Mouse (Mus musculus): ENCODE measurements at regions not wholly inside any gene's neighbourhood (a gene's known extent, or its start where the extent isn't known, plus 50 kb on each side); places are given as distances from the start of the nearest gene placed in this dataset.

- peak in 1 of 2 experiments; percentile 38 for DNase-seq (ENCODE audit: low spot score in 2 of 2)
These were observed 161.0 kb downstream of the Cxcl12 start for GRCm38 (mm10) chr6:117329164-117329939.

GRCm38 (mm10) chr6:117330198-117330597 is 161.9 kb downstream of the Cxcl12 start:
- DNase-seq (ENCODE audit: low spot score in 2 of 2) = no peak

- no peak for DNase-seq (ENCODE audit: low spot score in 2 of 2)
These were observed 162.5 kb downstream of the Cxcl12 start for GRCm38 (mm10) chr6:117330726-117331360.

GRCm38 (mm10) chr6:117332641-117333040 is 164.3 kb downstream of the Cxcl12 start:
- DNase-seq (ENCODE audit: low spot score in 2 of 2) = no peak

GRCm38 (mm10) chr6:117342123-117342522 is 173.8 kb downstream of the Cxcl12 start:
- no peak for DNase-seq (ENCODE audit: low spot score in 2 of 2)

- DNase-seq (ENCODE audit: low spot score in 2 of 2) = no peak
These were observed 179.0 kb downstream of the Cxcl12 start for GRCm38 (mm10) chr6:117347356-117347755.

GRCm38 (mm10) chr6:117351846-117352245 is 183.5 kb downstream of the Cxcl12 start:
- DNase-seq (ENCODE audit: low spot score in 2 of 2) = no peak

- DNase-seq (ENCODE audit: low spot score in 2 of 2) = no peak
These were observed 184.8 kb downstream of the Cxcl12 start for GRCm38 (mm10) chr6:117353091-117353490.

- DNase-seq (ENCODE audit: low spot score in 2 of 2) = peak in 1 of 2 experiments; percentile 58
These were observed 187.8 kb downstream of the Cxcl12 start for GRCm38 (mm10) chr6:117356101-117356500.

GRCm38 (mm10) chr6:117359401-117359800 is 191.1 kb downstream of the Cxcl12 start:
- no peak for DNase-seq (ENCODE audit: low spot score in 2 of 2)

- no peak for DNase-seq (ENCODE audit: low spot score in 2 of 2)
These were observed 198.2 kb downstream of the Cxcl12 start for GRCm38 (mm10) chr6:117366563-117366962.

- DNase-seq (ENCODE audit: low spot score in 2 of 2) = no peak
These were observed 207.7 kb downstream of the Cxcl12 start for GRCm38 (mm10) chr6:117375989-117376388.

- DNase-seq (ENCODE audit: low spot score in 2 of 2) = no peak
These were observed 211.6 kb downstream of the Cxcl12 start for GRCm38 (mm10) chr6:117379904-117380303.

GRCm38 (mm10) chr6:117390233-117390848 is 222.0 kb downstream of the Cxcl12 start:
- no peak for DNase-seq (ENCODE audit: low spot score in 2 of 2)

GRCm38 (mm10) chr6:117393480-117393879 is 225.1 kb downstream of the Cxcl12 start:
- no peak for DNase-seq (ENCODE audit: low spot score in 2 of 2)

- DNase-seq (ENCODE audit: low spot score in 2 of 2) = peak in 1 of 2 experiments; percentile 63
These were observed 237.4 kb downstream of the Cxcl12 start for GRCm38 (mm10) chr6:117405589-117406311.

GRCm38 (mm10) chr6:117406312-117406595 is 237.9 kb downstream of the Cxcl12 start:
- DNase-seq (ENCODE audit: low spot score in 2 of 2) = no peak

GRCm38 (mm10) chr6:117406757-117407156 is 238.4 kb downstream of the Cxcl12 start:
- no peak for DNase-seq (ENCODE audit: low spot score in 2 of 2)

- peak; percentile 43 to 80 for DNase-seq (ENCODE audit: low spot score in 2 of 2)
These were observed 239.0 kb downstream of the Cxcl12 start for GRCm38 (mm10) chr6:117407206-117407858.

- DNase-seq (ENCODE audit: low spot score in 2 of 2) = no peak
These were observed 239.6 kb downstream of the Cxcl12 start for GRCm38 (mm10) chr6:117407953-117408352.

Data from layer of hippocampus, adult 18-20 months (tissue).